Mouse (Mus musculus) C2C12 (cell line): ENCODE data around the gene Olfr202. TPM values are rescaled to one million over a fixed set of nuclear protein-coding genes. Genes with fewer than 3 reads are reported as not detected.
"Not testable (repeated sequence)": the region's sequence is repeated elsewhere in the genome, so short reads cannot be mapped to it uniquely, and the experiment has no call there.

Source experiments
- H3K27me3 ChIP-seq: one replicate; pipeline ENCODE4 v1.6.1; 2011; ENCODE audit not compliant: control insufficient read depth, insufficient read depth, insufficient read length
- H3K36me3 ChIP-seq: one replicate; pipeline ENCODE4 v1.6.1; 2011; ENCODE audit not compliant: control insufficient read depth, insufficient read depth
- H3K4me3 ChIP-seq: one replicate; pipeline ENCODE4 v1.5.1; 2011; ENCODE audit warnings: mild to moderate bottlenecking, control low read depth; ENCODE audit not compliant: poor library complexity, insufficient read depth, severe bottlenecking
- H3K79me2 ChIP-seq: one replicate; pipeline ENCODE4 v1.6.1; 2011; ENCODE audit not compliant: control insufficient read depth, insufficient read depth
- H3K79me3 ChIP-seq: one replicate; pipeline ENCODE4 v1.6.1; 2011; ENCODE audit warnings: low read depth, control low read depth
- H3ac ChIP-seq: one replicate; pipeline ENCODE3; 2011; ENCODE audit warnings: low read depth; ENCODE audit not compliant: control insufficient read depth, insufficient read length
- CEBPB ChIP-seq: IDR thresholded peaks from one replicate; pipeline ENCODE4 v1.6.1; 2011; ENCODE audit warnings: low read depth, mild to moderate bottlenecking, control low read depth, moderate library complexity
- CTCF ChIP-seq: IDR thresholded peaks from one replicate; pipeline ENCODE4 v1.5.1; 2011; ENCODE audit not compliant: control insufficient read depth, insufficient read depth, insufficient read length
- FOSL1 ChIP-seq: IDR thresholded peaks from one replicate; pipeline ENCODE4 v1.8.0; 2011; ENCODE audit warnings: mild to moderate bottlenecking, low read length; ENCODE audit not compliant: poor library complexity, insufficient read depth, severe bottlenecking
- MAX ChIP-seq: IDR thresholded peaks from one replicate; pipeline ENCODE4 v1.6.1; 2011; ENCODE audit warnings: mild to moderate bottlenecking, control low read depth
- MYOD1 ChIP-seq: IDR thresholded peaks from one replicate; pipeline ENCODE4 v1.6.1; 2011; ENCODE audit warnings: low read depth; ENCODE audit not compliant: control insufficient read depth, insufficient read length
- MYOG ChIP-seq: IDR thresholded peaks from one replicate; pipeline ENCODE4 v1.6.1; 2011; ENCODE audit not compliant: control insufficient read depth, insufficient read length; ENCODE audit errors: extremely low read depth
- USF1 ChIP-seq: IDR thresholded peaks from one replicate; pipeline ENCODE4 v1.6.1; 2011; ENCODE audit warnings: low read depth, mild to moderate bottlenecking, control low read depth, moderate library complexity
- polyA plus RNA-seq: library from polyadenylated mRNA; unstranded; fragments of >200 nt; fragmentation: generic; extraction: Trizol; gene quantifications from one replicate; pipeline ENCODE4 v1.2.1, GENCODE M21; 2012; ENCODE audit warnings: missing spikeins

Olfr202 gene
- polyA plus RNA-seq, 1 experiment = not detected

GRCm38 (mm10) chr16:59283476-59283875 lies 3.1 kb downstream of the Olfr202 start:
- TF ChIP-seq MYOG = no peak
- Histone ChIP-seq H3ac (no peak overlapping the region), H3K36me3 (no peaks in the 10 kb centered on the region), H3K4me3 (no peak overlapping the region), H3K79me2 (no peaks in the 10 kb centered on the region), H3K79me3 (no peaks in the 10 kb centered on the region), H3K27me3 (no peaks in the 10 kb centered on the region)

- H3K79me2 ChIP-seq = no peaks in the 10 kb centered on the region
- TF ChIP-seq USF1 (no peak), FOSL1 (no peak), CEBPB (no peak), CTCF (no peak), MYOD1 (no peak), MAX (no peak), MYOG (no peak)
- H3ac ChIP-seq = no peak overlapping the region
- H3K4me3 ChIP-seq = no peak overlapping the region
- no peaks in the 10 kb centered on the region for H3K27me3 ChIP-seq
- no peaks in the 10 kb centered on the region for H3K79me3 ChIP-seq
- no peaks in the 10 kb centered on the region for H3K36me3 ChIP-seq
These were observed 6.1 kb downstream of the Olfr202 start for GRCm38 (mm10) chr16:59280542-59280941.

GRCm38 (mm10) chr16:59272532-59272931 lies 14.1 kb downstream of the Olfr202 start, which contains the start of gene Olfr201:
Gene Olfr201 (minus strand): TSS chr16:59272632.
- H3K36me3 ChIP-seq, H3K79me3 ChIP-seq, H3K27me3 ChIP-seq, H3K4me3 ChIP-seq, H3K79me2 ChIP-seq, H3ac ChIP-seq: not testable (repeated sequence)

GRCm38 (mm10) chr16:59269097-59269496 lies 17.5 kb downstream of the Olfr202 start:
- not testable (repeated sequence) for H3K36me3 ChIP-seq, H3K4me3 ChIP-seq, H3ac ChIP-seq, H3K79me3 ChIP-seq, H3K79me2 ChIP-seq, H3K27me3 ChIP-seq

- Histone ChIP-seq H3K4me3 (no peak overlapping the region), H3K79me2 (no peaks in the 10 kb centered on the region), H3ac (no peak overlapping the region), H3K27me3 (no peaks in the 10 kb centered on the region), H3K36me3 (no peaks in the 10 kb centered on the region), H3K79me3 (no peaks in the 10 kb centered on the region)
- no peak for TF ChIP-seq CTCF
- TF ChIP-seq USF1 = no peak
- TF ChIP-seq FOSL1 = no peak
- TF ChIP-seq MYOG = no peak
- TF ChIP-seq MAX = no peak
- TF ChIP-seq MYOD1 = no peak
- no peak for TF ChIP-seq CEBPB
These were observed 36.9 kb downstream of the Olfr202 start for GRCm38 (mm10) chr16:59249684-59250083.

Other genes starting within 250 kb of the Olfr202 start
- not detected for gene Olfr187, start 247.0 kb downstream of the Olfr202 start, polyA plus RNA-seq
- gene Olfr190, start 208.8 kb downstream of the Olfr202 start, polyA plus RNA-seq = not detected
- not detected for gene Olfr191, start 197.0 kb downstream of the Olfr202 start, polyA plus RNA-seq
- not detected for gene Olfr193, start 174.9 kb downstream of the Olfr202 start, polyA plus RNA-seq
- gene Olfr194, start 165.7 kb downstream of the Olfr202 start, polyA plus RNA-seq = not detected
- gene Olfr195, start 139.7 kb downstream of the Olfr202 start, polyA plus RNA-seq = not detected
- gene Olfr196, start 116.3 kb downstream of the Olfr202 start, polyA plus RNA-seq = not detected
- gene Olfr198, start 83.3 kb downstream of the Olfr202 start, polyA plus RNA-seq = not detected
- gene Olfr199, start 67.0 kb downstream of the Olfr202 start, polyA plus RNA-seq = not detected
- not detected for gene Olfr201, start 14.2 kb downstream of the Olfr202 start, polyA plus RNA-seq
- gene Olfr203, start 12.1 kb upstream of the Olfr202 start, polyA plus RNA-seq = not detected
- not detected for gene Olfr204, start 31.5 kb upstream of the Olfr202 start, polyA plus RNA-seq
- not detected for gene Olfr205, start 44.3 kb upstream of the Olfr202 start, polyA plus RNA-seq
- not detected for gene Olfr206, start 62.5 kb upstream of the Olfr202 start, polyA plus RNA-seq
- not detected for gene Olfr209, start 77.2 kb upstream of the Olfr202 start, polyA plus RNA-seq
- gene Gabrr3, start 120.5 kb upstream of the Olfr202 start, polyA plus RNA-seq = not detected
- gene Riox2, start 185.0 kb upstream of the Olfr202 start, polyA plus RNA-seq = 18.7 TPM